ENCODE assay signal across 7 mouse cellular contexts in the genomic region with DNA sequence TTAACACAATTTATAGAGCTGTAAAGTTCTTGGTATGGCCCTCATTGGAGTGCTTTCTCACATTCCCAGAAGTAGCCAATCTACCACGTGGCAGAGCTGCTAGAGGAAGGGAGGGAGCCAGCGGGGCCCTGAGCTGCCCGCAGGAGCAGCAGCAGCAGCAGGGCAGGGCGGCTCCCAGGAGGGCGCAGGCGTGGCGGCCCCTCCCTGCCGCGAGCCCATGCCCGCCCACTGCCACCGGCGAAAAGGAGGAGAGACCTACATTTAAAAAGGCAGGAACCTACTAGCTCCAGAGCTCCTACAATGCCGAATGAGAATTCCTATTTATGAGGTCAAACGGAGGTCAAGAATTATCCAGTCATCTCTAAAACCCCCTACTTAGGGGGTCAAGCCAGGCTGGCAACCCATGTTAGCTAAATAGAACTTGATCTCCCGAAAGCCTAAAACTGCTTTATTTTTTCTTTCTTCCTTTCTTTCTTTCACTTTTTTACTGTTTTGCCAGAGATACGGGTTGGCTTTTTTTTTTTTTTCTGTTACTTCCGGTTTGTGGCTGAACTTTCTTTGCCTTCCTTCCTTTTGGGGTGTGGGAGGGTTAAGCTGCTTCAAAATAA.
DNase-seq lines count a peak whose midpoint lies in the region; ATAC-seq and TF ChIP-seq lines count a peak whose summit lies in the region.

No protein-coding gene starts in this region.

- H3K4me1 ChIP-seq in ES-Bruce4 (ENCODE audit: control insufficient read depth, insufficient read depth, low read length) = peaks cover 13% of the 10 kb centered on the region
- H3K4me1 ChIP-seq in forebrain, embryonic 12.5 days = peaks cover 29% of the 10 kb centered on the region
- H3K4me1 ChIP-seq in limb, embryonic 13.5 days = peaks cover 36% of the 10 kb centered on the region
- H3K4me1 ChIP-seq in midbrain, embryonic 13.5 days (replicated peaks) = peaks cover 26% of the 10 kb centered on the region
- H3K4me1 ChIP-seq in stomach, embryonic 16.5 days (ENCODE audit: control insufficient read depth, insufficient read depth, low read length) = peaks cover 25% of the 10 kb centered on the region

- H3K27ac ChIP-seq in ES-Bruce4 (ENCODE audit: insufficient read depth, low read length) = peak overlapping the region; percentile 93
- 0 out of 2 replicates have a peak overlapping the region, but pooled peaks have one; percentile 59 for H3K27ac ChIP-seq in forebrain, embryonic 12.5 days
- peak overlapping the region; percentile 69 for H3K27ac ChIP-seq in limb, embryonic 13.5 days
- no peak overlapping the region for H3K27ac ChIP-seq in midbrain, embryonic 13.5 days
- peak overlapping the region; percentile 90 for H3K27ac ChIP-seq in stomach, embryonic 16.5 days (ENCODE audit: low read length)

- TF ChIP-seq POLR2A in ES-Bruce4 (IDR thresholded peaks at IDR 0.05; ENCODE audit: insufficient read depth, low read length) = no peak

- peak; percentile 58 for DNase-seq in adrenal gland, adult 8-10 months

- no peaks in the 10 kb centered on the region for H3K36me3 ChIP-seq in ES-Bruce4 (ENCODE audit: control insufficient read depth, insufficient read depth, low read length, poor library complexity, severe bottlenecking)
- H3K36me3 ChIP-seq in forebrain, embryonic 12.5 days (replicated peaks) = no peaks in the 10 kb centered on the region
- no peaks in the 10 kb centered on the region for H3K36me3 ChIP-seq in limb, embryonic 13.5 days
- H3K36me3 ChIP-seq in midbrain, embryonic 13.5 days = no peaks in the 10 kb centered on the region
- no peaks in the 10 kb centered on the region for H3K36me3 ChIP-seq in stomach, embryonic 16.5 days (ENCODE audit: control insufficient read depth, insufficient read depth, low read length)

- no peaks in the 10 kb centered on the region for H3K9me3 ChIP-seq in ES-Bruce4 (replicated peaks; ENCODE audit: control insufficient read depth, insufficient read depth, low read length, poor library complexity, severe bottlenecking)
- no peaks in the 10 kb centered on the region for H3K9me3 ChIP-seq in forebrain, embryonic 12.5 days
- no peaks in the 10 kb centered on the region for H3K9me3 ChIP-seq in limb, embryonic 13.5 days
- no peaks in the 10 kb centered on the region for H3K9me3 ChIP-seq in midbrain, embryonic 13.5 days
- H3K9me3 ChIP-seq in stomach, embryonic 16.5 days (replicated peaks; ENCODE audit: control insufficient read depth, low read length) = no peaks in the 10 kb centered on the region

- under 1% methylated on average over 17 of the region's 17 CpGs for WGBS in forebrain, embryonic 12.5 days
- WGBS in limb, embryonic 13.5 days = under 1% methylated on average over 17 of the region's 17 CpGs
- 1% methylated on average over 17 of the region's 17 CpGs for WGBS in midbrain, embryonic 13.5 days
- 2% methylated on average over 17 of the region's 17 CpGs for WGBS in stomach, embryonic 16.5 days

- no peak for TF ChIP-seq CTCF in ES-Bruce4 (IDR thresholded peaks at IDR 0.05; ENCODE audit: low read depth, low read length)

- no peaks in the 10 kb centered on the region for H3K27me3 ChIP-seq in ES-Bruce4 (ENCODE audit: control insufficient read depth, insufficient read depth, low read length, poor library complexity, severe bottlenecking)
- no peaks in the 10 kb centered on the region; the same call in 1 of the 2 replicates for H3K27me3 ChIP-seq in forebrain, embryonic 12.5 days
- no peaks in the 10 kb centered on the region for H3K27me3 ChIP-seq in limb, embryonic 13.5 days
- H3K27me3 ChIP-seq in midbrain, embryonic 13.5 days = no peaks in the 10 kb centered on the region
- H3K27me3 ChIP-seq in stomach, embryonic 16.5 days (ENCODE audit: control insufficient read depth, insufficient read depth, low read length) = no peaks in the 10 kb centered on the region

- peak overlapping the region; percentile 43 for H3K9ac ChIP-seq in ES-Bruce4 (ENCODE audit: low read depth, poor library complexity, severe bottlenecking)
- H3K9ac ChIP-seq in forebrain, embryonic 12.5 days = no peak overlapping the region
- H3K9ac ChIP-seq in limb, embryonic 13.5 days = no peak overlapping the region
- 0 out of 2 replicates have a peak overlapping the region, but pooled peaks have one; percentile 23 for H3K9ac ChIP-seq in midbrain, embryonic 13.5 days (replicated peaks)
- peak overlapping the region; percentile 59 for H3K9ac ChIP-seq in stomach, embryonic 16.5 days (ENCODE audit: low read length)

- peak; percentile 96 for TF ChIP-seq EP300 in ES-Bruce4 (IDR thresholded peaks at IDR 0.05; ENCODE audit: insufficient read depth, low read depth, low read length)

- H3K4me3 ChIP-seq in ES-Bruce4 (ENCODE audit: low read depth, low read length) = no peak overlapping the region
- H3K4me3 ChIP-seq in forebrain, embryonic 12.5 days (replicated peaks) = peak overlapping the region; percentile 31
- H3K4me3 ChIP-seq in limb, embryonic 13.5 days = peak overlapping the region; percentile 32
- peak overlapping the region; percentile 37 for H3K4me3 ChIP-seq in midbrain, embryonic 13.5 days (replicated peaks)
- peak overlapping the region; percentile 39 for H3K4me3 ChIP-seq in stomach, embryonic 16.5 days (replicated peaks; ENCODE audit: low read length)

- peak overlapping the region; percentile 60 for H3K4me2 ChIP-seq in forebrain, embryonic 12.5 days
- H3K4me2 ChIP-seq in limb, embryonic 13.5 days (replicated peaks) = peak overlapping the region; percentile 62
- H3K4me2 ChIP-seq in midbrain, embryonic 13.5 days (replicated peaks) = peak overlapping the region; percentile 63
- H3K4me2 ChIP-seq in stomach, embryonic 16.5 days (ENCODE audit: low read depth, low read length) = peak overlapping the region; percentile 58

- ATAC-seq in forebrain, embryonic 12.5 days (ENCODE audit: low FRiP score) = peak; percentile 84
- ATAC-seq in hematopoietic stem cell, adult 5-6 weeks (replicated peaks in 1 of 2; ENCODE audit: insufficient read depth in 1 of 2, low FRiP score in 2 of 2, low TSS enrichment in 1 of 2, low read depth in 1 of 2, poor library complexity in 2 of 2, severe bottlenecking in 2 of 2) = peak; percentile 78 to 84
- peak; percentile 89 for ATAC-seq in limb, embryonic 13.5 days (ENCODE audit: low FRiP score, low read depth)
- peak; percentile 73 for ATAC-seq in midbrain, embryonic 13.5 days
- ATAC-seq in stomach, embryonic 16.5 days (ENCODE audit: insufficient read depth, low FRiP score) = peak; percentile 86

Comparison
In these comparisons a context has a peak if more than half of its experiments do, and no peak if none do; other contexts are left out.
1. H3K9ac ChIP-seq: peak in ES-Bruce4 (single experiment), midbrain, embryonic 13.5 days (single experiment) and stomach, embryonic 16.5 days (single experiment); none in forebrain, embryonic 12.5 days (single experiment) and limb, embryonic 13.5 days (single experiment).
2. Peak in every context shown above with its lines, with median percentiles within 50 percentile points of each other: ATAC-seq and H3K4me2 ChIP-seq.